Mouse (Mus musculus) midbrain, embryonic 14.5 days (tissue): ENCODE data around the gene Arl2bp. TPM values are rescaled to one million over a fixed set of nuclear protein-coding genes. Genes with fewer than 3 reads are reported as not detected.
A peak's percentile ranks its signal among the peaks of the same experiment; 100 is the strongest.

Source experiments
- ATAC-seq: fragments of 200-750 bp; cut with Nextera tagmentation; 2 replicates; pipeline ENCODE4 v1.8.0; 2017; ENCODE audit warnings: moderate number of reproducible peaks, moderate library complexity; ENCODE audit not compliant: low FRiP score, low TSS enrichment
- DNase-seq: peaks from one replicate; pipeline ENCODE4 v3.0.0-alpha.2; 2015
- H3K27ac ChIP-seq: fragments of 300-500 bp; sonication (generic); replicated peaks from 2 replicates; pipeline ENCODE4 v1.5.1; 2014; ENCODE audit warnings: mild to moderate bottlenecking, low read depth, low read length, moderate library complexity
- H3K27me3 ChIP-seq: fragments of 300-500 bp; sonication (generic); 2 replicates; pipeline ENCODE4 v1.6.1; 2014; ENCODE audit warnings: low read length, control low read depth, mixed read lengths; ENCODE audit not compliant: control insufficient read depth, insufficient read depth
- H3K36me3 ChIP-seq: fragments of 300-500 bp; sonication (generic); 2 replicates; pipeline ENCODE4 v1.6.1; 2014; ENCODE audit warnings: low read length, control low read depth; ENCODE audit not compliant: control insufficient read depth, insufficient read depth
- H3K4me1 ChIP-seq: fragments of 300-500 bp; sonication (generic); 2 replicates; pipeline ENCODE4 v1.6.1; 2014; ENCODE audit warnings: mild to moderate bottlenecking, antibody characterized with exemption, low read length, control low read depth; ENCODE audit not compliant: control insufficient read depth, insufficient read depth
- H3K4me2 ChIP-seq: fragments of 300-500 bp; sonication (generic); 2 replicates; pipeline ENCODE4 v1.6.1; 2014; ENCODE audit warnings: mild to moderate bottlenecking, low read length, moderate library complexity
- H3K4me3 ChIP-seq: fragments of 300-500 bp; sonication (generic); replicated peaks from 2 replicates; pipeline ENCODE4 v1.5.1; 2014; ENCODE audit warnings: low read depth, low read length
- H3K9ac ChIP-seq: fragments of 300-500 bp; sonication (generic); replicated peaks from 2 replicates; pipeline ENCODE4 v1.6.1; 2014; ENCODE audit warnings: mild to moderate bottlenecking, low read length, moderate library complexity
- H3K9me3 ChIP-seq: fragments of 300-500 bp; sonication (generic); 2 replicates; pipeline ENCODE4 v1.6.1; 2016; ENCODE audit warnings: low read length, control low read depth, mixed read lengths; ENCODE audit not compliant: control insufficient read depth
- WGBS: fragments of 180-500 bp; shearing (Covaris S2); extraction: QIAGEN DNeasy Blood & Tissue Kit; methylation state at CpG from one replicate; pipeline ENCODE4 v1.1.7; 2014; 5-methylcytosine and 5-hydroxymethylcytosine counted together
- polyA plus RNA-seq: library from polyadenylated mRNA; unstranded; fragments of >200 nt; fragmentation: Nextera tagmentation; extraction: Ambion mirVana; gene quantifications from 2 replicates; pipeline ENCODE4 v1.2.1, GENCODE M21; 2014

The Arl2bp gene
- polyA plus RNA-seq, 1 experiment from 2014 or later: 99.4 TPM

GRCm38 (mm10) chr8:94699366-94699765 lies 33.0 kb downstream of the Arl2bp start:
- Histone ChIP-seq H3K27me3 (peaks cover 34% of the 10 kb centered on the region), H3K27ac (no peak overlapping the region), H3K4me2 (no peak overlapping the region), H3K4me1 (peaks cover 12% of the 10 kb centered on the region), H3K4me3 (no peak overlapping the region), H3K9me3 (no peaks in the 10 kb centered on the region), H3K36me3 (no peaks in the 10 kb centered on the region), H3K9ac (no peak overlapping the region)
- WGBS: 57% methylated on average over 16 of the region's 16 CpGs
- DNase-seq (no peak), ATAC-seq (no peak)

- Histone ChIP-seq H3K4me2 (no peak overlapping the region), H3K4me3 (no peak overlapping the region), H3K4me1 (peaks cover 7% of the 10 kb centered on the region), H3K27ac (no peak overlapping the region), H3K27me3 (peaks cover 23% of the 10 kb centered on the region), H3K9ac (no peak overlapping the region), H3K36me3 (no peaks in the 10 kb centered on the region), H3K9me3 (no peaks in the 10 kb centered on the region)
- 87% methylated on average over 4 of the region's 4 CpGs for WGBS
- no peak for DNase-seq
- no peak for ATAC-seq
These were observed 34.1 kb downstream of the Arl2bp start for GRCm38 (mm10) chr8:94700421-94700935.

GRCm38 (mm10) chr8:94702156-94702555 lies 35.8 kb downstream of the Arl2bp start:
- Histone ChIP-seq H3K4me3 (peak overlapping the region; percentile 35; the same call in 1 of the 2 replicates), H3K4me2 (peak overlapping the region; percentile 42), H3K27ac (no peak overlapping the region), H3K27me3 (peaks cover 6% of the 10 kb centered on the region; the same call in 1 of the 2 replicates), H3K4me1 (no peaks in the 10 kb centered on the region), H3K9me3 (no peaks in the 10 kb centered on the region), H3K36me3 (no peaks in the 10 kb centered on the region), H3K9ac (no peak overlapping the region)
- ATAC-seq (no peak), DNase-seq (no peak)
- WGBS: 82% methylated on average over 3 of the region's 3 CpGs

GRCm38 (mm10) chr8:94702844-94703813 lies 36.7 kb downstream of the Arl2bp start:
- Histone ChIP-seq H3K4me1 (no peaks in the 10 kb centered on the region), H3K27ac (peak overlapping the region; percentile 64), H3K27me3 (0 out of 2 replicates have a peak, but pooled peaks cover under 1% of the 10 kb centered on the region), H3K9me3 (no peaks in the 10 kb centered on the region), H3K36me3 (no peaks in the 10 kb centered on the region), H3K4me3 (peak overlapping the region; percentile 35), H3K4me2 (peak overlapping the region; percentile 42), H3K9ac (no peak overlapping the region; the same call in 1 of the 2 replicates)
- under 1% methylated on average over 35 of the region's 35 CpGs for WGBS
- DNase-seq (peak; percentile 91), ATAC-seq (peak; percentile 84)

- Histone ChIP-seq H3K4me1 (no peaks in the 10 kb centered on the region), H3K27me3 (no peaks in the 10 kb centered on the region), H3K4me2 (peak overlapping the region; percentile 62), H3K9me3 (no peaks in the 10 kb centered on the region), H3K27ac (peak overlapping the region; percentile 81), H3K4me3 (peak overlapping the region; percentile 45), H3K36me3 (no peaks in the 10 kb centered on the region), H3K9ac (peak overlapping the region; percentile 49)
- peak; percentile 99 for DNase-seq
- under 1% methylated on average over 35 of the region's 35 CpGs for WGBS
- peak; percentile 92 for ATAC-seq
These were observed 37.7 kb downstream of the Arl2bp start for GRCm38 (mm10) chr8:94703972-94704668.

- Histone ChIP-seq H3K4me2 (peak overlapping the region; percentile 62), H3K9me3 (no peaks in the 10 kb centered on the region), H3K9ac (peak overlapping the region; percentile 49), H3K27ac (peak overlapping the region; percentile 81), H3K4me1 (no peaks in the 10 kb centered on the region), H3K4me3 (peak overlapping the region; percentile 45), H3K27me3 (no peaks in the 10 kb centered on the region), H3K36me3 (no peaks in the 10 kb centered on the region)
- no peak for ATAC-seq
- no peak for DNase-seq
- WGBS: 16% methylated on average over 9 of the region's 9 CpGs
These were observed 38.2 kb downstream of the Arl2bp start for GRCm38 (mm10) chr8:94704669-94704984.

GRCm38 (mm10) chr8:94705581-94706245 lies 39.3 kb downstream of the Arl2bp start:
- no peak for DNase-seq
- WGBS: 82% methylated on average over 10 of the region's 10 CpGs

GRCm38 (mm10) chr8:94706732-94707395 lies 40.5 kb downstream of the Arl2bp start:
- Histone ChIP-seq H3K9me3 (no peaks in the 10 kb centered on the region), H3K4me3 (no peak overlapping the region), H3K4me1 (no peaks in the 10 kb centered on the region), H3K36me3 (no peaks in the 10 kb centered on the region), H3K4me2 (no peak overlapping the region), H3K9ac (no peak overlapping the region), H3K27me3 (no peaks in the 10 kb centered on the region), H3K27ac (no peak overlapping the region)
- 78% methylated on average over 9 of the region's 9 CpGs for WGBS
- no peak for DNase-seq
- no peak for ATAC-seq

More at GRCm38 (mm10) chr8:94705581-94706245, 39.3 kb downstream of the Arl2bp start:
- Histone ChIP-seq H3K27ac (no peak overlapping the region), H3K9ac (no peak overlapping the region), H3K4me1 (no peaks in the 10 kb centered on the region), H3K4me3 (no peak overlapping the region), H3K9me3 (no peaks in the 10 kb centered on the region), H3K4me2 (no peak overlapping the region), H3K27me3 (no peaks in the 10 kb centered on the region), H3K36me3 (no peaks in the 10 kb centered on the region)
- no peak for ATAC-seq
